Mouse (Mus musculus) midbrain, embryonic 15.5 days (tissue): Measurements from ENCODE around the gene Smc6. TPM values are rescaled to one million over a fixed set of nuclear protein-coding genes. Genes with fewer than 3 reads are reported as not detected.

Experiments
- ATAC-seq: fragments of 200-750 bp; cut with Nextera tagmentation; replicated peaks from 2 replicates; pipeline ENCODE4 v1.8.0; 2017; ENCODE audit warnings: moderate TSS enrichment
- H3K27ac ChIP-seq: fragments of 300-500 bp; sonication (generic); 2 replicates; pipeline ENCODE4 v1.5.1; 2015; ENCODE audit warnings: mild to moderate bottlenecking, inconsistent platforms
- H3K27me3 ChIP-seq: fragments of 300-500 bp; sonication (generic); replicated peaks from 2 replicates; pipeline ENCODE4 v1.6.1; 2015; ENCODE audit warnings: inconsistent platforms
- H3K36me3 ChIP-seq: fragments of 300-500 bp; sonication (generic); replicated peaks from 2 replicates; pipeline ENCODE4 v1.6.1; 2015; ENCODE audit warnings: inconsistent platforms
- H3K4me1 ChIP-seq: fragments of 300-500 bp; sonication (generic); 2 replicates; pipeline ENCODE4 v1.6.1; 2015; ENCODE audit warnings: inconsistent platforms
- H3K4me2 ChIP-seq: fragments of 300-500 bp; sonication (generic); 2 replicates; pipeline ENCODE4 v1.6.1; 2015; ENCODE audit warnings: inconsistent platforms, mild to moderate bottlenecking, moderate library complexity
- H3K4me3 ChIP-seq: fragments of 300-500 bp; sonication (generic); 2 replicates; pipeline ENCODE4 v1.5.1; 2015; ENCODE audit warnings: mild to moderate bottlenecking, inconsistent platforms
- H3K9ac ChIP-seq: fragments of 300-500 bp; sonication (generic); 2 replicates; pipeline ENCODE4 v1.6.1; 2015; ENCODE audit warnings: mild to moderate bottlenecking, inconsistent platforms
- H3K9me3 ChIP-seq: fragments of 300-500 bp; sonication (generic); 2 replicates; pipeline ENCODE4 v1.6.1; 2016; ENCODE audit warnings: inconsistent platforms
- WGBS: fragments of 180-500 bp; shearing (Covaris S2); methylation state at CpG from one replicate; pipeline ENCODE4 v1.1.7; 2015; ENCODE audit warnings: mixed read lengths; 5-methylcytosine and 5-hydroxymethylcytosine counted together
- microRNA-seq: library from miRNA; unstranded; fragments of <30 nt; microRNA quantifications from one replicate; pipeline ENCODE4, GENCODE M21; 2016
- polyA plus RNA-seq: library from polyadenylated mRNA; unstranded; fragments of >200 nt; fragmentation: Nextera tagmentation; extraction: Ambion mirVana; gene quantifications from 2 replicates; pipeline ENCODE4 v1.2.1, GENCODE M21; 2015

The Smc6 gene
- polyA plus RNA-seq, 1 experiment from 2014 or later: 107 TPM

DNA sequence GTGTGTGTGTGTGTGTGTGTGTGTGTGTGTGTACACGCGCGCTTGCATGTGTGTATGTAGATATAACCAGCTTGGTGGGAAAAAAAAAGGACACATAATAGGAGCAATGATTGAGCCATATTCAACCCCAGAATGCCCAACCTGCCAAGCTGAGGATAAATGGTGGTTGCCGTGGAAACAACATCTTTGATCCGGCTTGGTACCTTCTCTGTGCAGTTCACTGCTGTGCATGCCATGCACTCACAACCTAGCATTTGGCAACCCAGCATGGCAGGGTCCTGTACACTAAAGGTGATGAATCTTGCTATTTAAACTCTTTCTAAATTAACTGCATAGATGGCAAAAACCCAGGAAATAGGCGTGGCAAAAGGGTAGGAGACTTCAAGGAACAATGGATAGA lies 96.7 kb downstream of the Smc6 start:
- Histone ChIP-seq H3K27ac (no peak overlapping the region), H3K27me3 (no peaks in the 10 kb centered on the region), H3K9me3 (no peaks in the 10 kb centered on the region), H3K4me1 (0 out of 2 replicates have a peak, but pooled peaks cover 4% of the 10 kb centered on the region), H3K4me2 (no peak overlapping the region), H3K36me3 (no peaks in the 10 kb centered on the region), H3K4me3 (no peak overlapping the region), H3K9ac (no peak overlapping the region)
- WGBS: 72% methylated on average over 6 of the region's 6 CpGs
- ATAC-seq: peak; percentile 89

DNA sequence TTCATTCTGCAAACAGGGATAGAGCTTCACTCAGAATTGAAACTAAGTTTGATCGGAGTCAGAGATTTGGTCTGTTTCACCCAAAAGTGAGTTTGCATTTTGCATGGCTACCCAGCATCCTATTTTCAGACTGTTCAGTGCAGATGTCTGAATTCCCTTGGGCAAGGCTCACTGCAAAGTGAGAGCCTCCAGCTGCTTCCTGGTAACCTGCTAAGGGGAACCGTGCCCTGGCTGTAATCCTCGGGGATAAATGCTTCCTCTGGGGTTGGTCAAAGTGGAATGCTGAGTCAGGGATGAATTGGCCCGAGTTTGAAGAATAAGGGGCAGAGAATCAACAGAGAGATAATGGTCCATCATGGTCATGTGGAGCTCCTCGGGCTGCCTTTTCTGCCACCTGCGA lies 99.2 kb downstream of the Smc6 start:
- 0 out of 2 replicates have a peak, but pooled peaks cover 4% of the 10 kb centered on the region for H3K4me1 ChIP-seq
- H3K27ac ChIP-seq: no peak overlapping the region
- no peaks in the 10 kb centered on the region for H3K36me3 ChIP-seq
- H3K4me2 ChIP-seq: no peak overlapping the region
- H3K27me3 ChIP-seq: no peaks in the 10 kb centered on the region
- WGBS: 55% methylated on average over 6 of the region's 6 CpGs
- H3K9ac ChIP-seq: no peak overlapping the region
- H3K9me3 ChIP-seq: no peaks in the 10 kb centered on the region
- no peak overlapping the region for H3K4me3 ChIP-seq
- ATAC-seq: no peak

DNA sequence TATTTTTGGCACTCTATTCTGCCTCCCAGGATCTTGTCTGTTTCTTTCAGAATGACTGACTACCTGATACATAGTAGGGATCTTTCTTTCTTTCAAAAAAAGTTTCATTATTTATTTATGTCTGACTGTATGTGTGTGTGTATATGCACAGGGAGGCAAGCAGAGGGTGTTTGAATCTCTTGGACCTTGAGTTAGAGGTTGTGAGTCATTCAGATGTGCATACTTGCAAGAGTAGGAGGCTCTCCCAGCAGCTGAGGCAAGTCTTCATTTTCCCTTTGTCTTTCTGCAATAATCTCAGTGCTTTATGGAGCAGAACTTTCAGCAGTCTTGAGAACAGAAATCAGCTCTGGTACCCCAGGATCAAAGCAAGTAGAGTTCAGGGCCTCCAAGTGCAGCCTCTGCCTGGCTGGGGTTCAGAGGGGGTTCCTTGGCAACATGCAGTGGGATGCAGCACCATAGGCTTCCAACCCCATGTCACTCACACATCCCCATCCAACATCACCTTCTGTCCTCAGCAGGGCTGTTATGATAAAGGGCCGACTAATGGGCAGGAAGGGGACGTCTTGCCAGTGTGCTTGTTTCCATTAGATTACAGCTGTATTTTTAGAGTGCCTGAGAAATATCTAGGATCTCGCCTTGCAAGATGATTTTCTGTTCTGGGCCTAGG lies 101.5 kb downstream of the Smc6 start:
- Histone ChIP-seq H3K27ac (no peak overlapping the region), H3K36me3 (no peaks in the 10 kb centered on the region), H3K9me3 (no peaks in the 10 kb centered on the region), H3K9ac (no peak overlapping the region), H3K4me3 (no peak overlapping the region), H3K4me1 (0 out of 2 replicates have a peak, but pooled peaks cover 8% of the 10 kb centered on the region), H3K4me2 (no peak overlapping the region), H3K27me3 (no peaks in the 10 kb centered on the region)
- no peak for ATAC-seq
- WGBS: 70% methylated on average over 3 of the region's 3 CpGs

Small RNA genes lying within 50 kb of the gene (microRNA-seq; reads per million reads assigned to microRNA genes)
- gene Mir7675: 1.1 reads per million

Other genes starting within 250 kb of the Smc6 start
- gene Kcns3, start 114.8 kb upstream of the Smc6 start, polyA plus RNA-seq: 0.47 and 0.59 TPM in 2 replicates
- gene Msgn1, start 56.9 kb upstream of the Smc6 start, polyA plus RNA-seq: not detected in 2 replicates
- gene Gen1, start 85 bp upstream of the Smc6 start, polyA plus RNA-seq: 1.6 and 2.1 TPM in 2 replicates
- gene Vsnl1, start 170.7 kb downstream of the Smc6 start, polyA plus RNA-seq: 64.5 and 70.1 TPM in 2 replicates
- 0.36 and 0.41 TPM in 2 replicates for gene Rad51ap2, start 190.2 kb downstream of the Smc6 start, polyA plus RNA-seq